Mouse (Mus musculus): ENCODE measurements around the gene Isl1. TPM values are rescaled to one million over a fixed set of nuclear protein-coding genes. Genes with fewer than 3 reads are reported as not detected.

Gene Isl1
- polyA plus RNA-seq, 1 experiment, result 0.35 TPM

GRCm38 (mm10) chr13:116306591-116306990 is 2.9 kb downstream of the Isl1 start:
- no peak for TF ChIP-seq POLR2A (IDR thresholded peaks at IDR 0.05; ENCODE audit: low read depth, low read length)
- TF ChIP-seq CTCF (IDR thresholded peaks at IDR 0.05; ENCODE audit: borderline replicate concordance, insufficient read depth, low read length), result no peak
- no peaks in the 10 kb centered on the region for H3K4me1 ChIP-seq (ENCODE audit: control insufficient read depth, insufficient read depth, low read length)
- H3K27ac ChIP-seq (ENCODE audit: insufficient read depth, low read length), result no peak overlapping the region
- H3K4me3 ChIP-seq (ENCODE audit: insufficient read depth, low read length), result no peak overlapping the region

DNA sequence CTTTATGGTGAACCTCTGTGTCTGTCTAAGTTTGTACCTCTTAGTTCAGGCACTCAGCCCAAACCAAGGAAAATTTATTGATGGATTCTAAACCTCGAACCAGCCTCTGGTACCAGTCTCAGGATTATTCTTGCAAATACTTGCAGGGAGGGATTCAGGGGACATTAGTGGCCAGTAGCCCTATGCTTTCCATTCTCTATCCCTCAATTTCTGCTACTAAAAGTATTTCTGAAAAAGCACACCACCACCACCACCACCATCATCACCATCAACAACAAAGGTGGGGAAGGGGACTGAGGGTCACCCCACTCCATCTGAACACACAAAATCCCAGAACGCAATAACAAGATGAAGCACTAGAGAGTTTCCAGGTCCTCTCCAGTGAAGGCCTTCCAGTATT is 3.8 kb downstream of the Isl1 start:
- no peak overlapping the region for H3K27ac ChIP-seq (ENCODE audit: insufficient read depth, low read length)
- H3K4me3 ChIP-seq (ENCODE audit: insufficient read depth, low read length), result no peak overlapping the region
- TF ChIP-seq CTCF (IDR thresholded peaks at IDR 0.05; ENCODE audit: borderline replicate concordance, insufficient read depth, low read length), result no peak
- TF ChIP-seq POLR2A (IDR thresholded peaks at IDR 0.05; ENCODE audit: low read depth, low read length), result no peak
- H3K4me1 ChIP-seq (ENCODE audit: control insufficient read depth, insufficient read depth, low read length), result no peaks in the 10 kb centered on the region

- no peak overlapping the region for H3K27ac ChIP-seq (ENCODE audit: insufficient read depth, low read length)
- no peak overlapping the region for H3K4me3 ChIP-seq (ENCODE audit: insufficient read depth, low read length)
- TF ChIP-seq POLR2A (IDR thresholded peaks at IDR 0.05; ENCODE audit: low read depth, low read length) (no peak), CTCF (IDR thresholded peaks at IDR 0.05; ENCODE audit: borderline replicate concordance, insufficient read depth, low read length) (no peak)
- no peaks in the 10 kb centered on the region for H3K4me1 ChIP-seq (ENCODE audit: control insufficient read depth, insufficient read depth, low read length)
Measured at GRCm38 (mm10) chr13:116304713-116305470, 4.6 kb downstream of the Isl1 start.

GRCm38 (mm10) chr13:116303766-116304165 is 5.7 kb downstream of the Isl1 start:
- Histone ChIP-seq H3K4me1 (ENCODE audit: control insufficient read depth, insufficient read depth, low read length) (no peaks in the 10 kb centered on the region), H3K27ac (ENCODE audit: insufficient read depth, low read length) (no peak overlapping the region), H3K4me3 (ENCODE audit: insufficient read depth, low read length) (no peak overlapping the region)
- TF ChIP-seq POLR2A (IDR thresholded peaks at IDR 0.05; ENCODE audit: low read depth, low read length) (no peak), CTCF (IDR thresholded peaks at IDR 0.05; ENCODE audit: borderline replicate concordance, insufficient read depth, low read length) (no peak)

DNA sequence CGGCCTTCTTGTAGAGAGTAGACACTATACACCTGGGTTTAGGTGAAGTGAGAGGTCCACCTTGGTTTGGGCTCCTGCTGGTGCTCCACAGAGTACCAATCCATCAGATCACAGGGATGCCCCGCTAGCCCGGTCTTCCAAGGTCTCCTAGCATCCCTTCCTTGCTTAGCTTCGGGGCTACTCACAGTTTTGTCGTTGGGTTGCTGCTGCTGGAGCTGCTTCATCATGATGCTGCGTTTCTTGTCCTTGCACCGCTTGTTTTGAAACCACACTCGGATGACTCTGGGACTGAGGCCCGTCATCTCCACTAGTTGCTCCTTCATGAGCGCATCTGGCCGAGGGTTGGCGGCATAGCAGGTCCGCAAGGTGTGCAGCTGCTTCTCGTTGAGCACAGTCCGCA is 6.6 kb downstream of the Isl1 start:
- TF ChIP-seq CTCF (IDR thresholded peaks at IDR 0.05; ENCODE audit: borderline replicate concordance, insufficient read depth, low read length) (no peak), POLR2A (IDR thresholded peaks at IDR 0.05; ENCODE audit: low read depth, low read length) (no peak)
- Histone ChIP-seq H3K4me1 (ENCODE audit: control insufficient read depth, insufficient read depth, low read length) (no peaks in the 10 kb centered on the region), H3K27ac (ENCODE audit: insufficient read depth, low read length) (no peak overlapping the region), H3K4me3 (ENCODE audit: insufficient read depth, low read length) (no peak overlapping the region)

DNA sequence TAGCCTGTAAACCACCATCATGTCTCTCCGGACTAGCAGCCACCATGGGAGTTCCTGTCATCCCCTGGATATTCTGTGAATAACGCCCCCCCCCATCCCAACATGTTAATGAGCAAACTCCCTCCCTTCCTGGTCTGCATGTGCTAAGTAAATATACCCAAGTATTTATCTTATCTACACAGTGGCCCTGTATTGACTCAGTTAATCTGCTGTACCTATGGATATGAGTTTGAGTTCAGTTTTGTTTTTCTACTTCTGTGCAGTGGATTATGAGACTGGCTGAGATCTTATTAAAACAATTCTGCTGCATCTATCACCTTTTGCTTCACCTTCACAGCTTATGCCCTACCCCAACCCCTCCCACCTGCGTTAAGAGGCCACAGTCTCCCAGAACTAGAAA is 7.8 kb downstream of the Isl1 start:
- no peak overlapping the region for H3K4me3 ChIP-seq (ENCODE audit: insufficient read depth, low read length)
- TF ChIP-seq CTCF (IDR thresholded peaks at IDR 0.05; ENCODE audit: borderline replicate concordance, insufficient read depth, low read length) (no peak), POLR2A (IDR thresholded peaks at IDR 0.05; ENCODE audit: low read depth, low read length) (no peak)

DNA sequence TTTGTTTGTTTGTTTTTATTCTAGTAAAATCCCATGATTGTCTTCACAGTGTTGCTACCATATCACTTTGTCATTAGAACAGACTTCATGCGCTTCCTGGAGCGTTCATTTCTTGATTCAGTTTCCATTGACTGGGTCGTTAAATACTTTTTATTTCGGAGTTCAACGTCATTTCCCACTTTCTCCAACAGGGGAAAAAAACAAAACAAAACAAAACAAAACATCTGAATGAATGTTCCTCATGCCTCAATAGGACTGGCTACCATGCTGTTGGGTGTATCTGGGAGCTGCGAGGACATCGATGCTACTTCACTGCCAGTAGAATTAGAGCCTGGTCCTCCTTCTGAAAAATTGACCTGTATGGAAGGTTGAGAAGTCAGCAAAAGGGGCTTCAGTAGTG is 10.2 kb downstream of the Isl1 start:
- TF ChIP-seq POLR2A (IDR thresholded peaks at IDR 0.05; ENCODE audit: low read depth, low read length) (no peak), CTCF (IDR thresholded peaks at IDR 0.05; ENCODE audit: borderline replicate concordance, insufficient read depth, low read length) (no peak)
- Histone ChIP-seq H3K4me1 (ENCODE audit: control insufficient read depth, insufficient read depth, low read length) (no peaks in the 10 kb centered on the region), H3K27ac (ENCODE audit: insufficient read depth, low read length) (no peak overlapping the region), H3K4me3 (ENCODE audit: insufficient read depth, low read length) (no peak overlapping the region)

More for the DNA sequence above, 7.8 kb downstream of the Isl1 start:
- Histone ChIP-seq H3K27ac (ENCODE audit: insufficient read depth, low read length) (no peak overlapping the region), H3K4me1 (ENCODE audit: control insufficient read depth, insufficient read depth, low read length) (no peaks in the 10 kb centered on the region)

DNA sequence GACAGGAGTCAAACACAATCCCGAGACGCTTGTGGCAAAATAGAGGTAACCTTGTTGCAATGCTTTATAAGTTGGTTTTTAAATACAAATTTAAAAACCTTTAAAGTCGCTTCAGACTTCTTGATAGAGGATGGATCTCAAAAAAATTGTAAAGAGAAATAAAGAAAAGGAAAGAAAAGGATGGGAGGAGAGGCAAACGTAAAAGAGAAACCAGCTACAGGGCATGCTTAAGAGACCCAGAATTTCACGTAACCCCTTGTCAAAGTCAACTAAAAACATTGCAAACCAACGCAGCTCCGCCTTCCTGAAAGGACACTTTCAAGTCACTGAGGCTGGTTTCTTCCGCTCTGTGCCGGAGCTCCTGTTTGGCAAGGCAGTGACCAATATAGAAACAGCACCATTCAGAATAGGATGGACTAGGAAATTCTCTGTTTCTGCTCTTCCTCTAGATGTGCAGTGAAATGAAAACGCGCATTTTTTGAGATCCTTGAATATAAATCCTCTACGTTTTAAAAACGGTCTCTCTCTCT is 10.8 kb downstream of the Isl1 start:
- Histone ChIP-seq H3K27ac (ENCODE audit: insufficient read depth, low read length) (no peak overlapping the region), H3K4me1 (ENCODE audit: control insufficient read depth, insufficient read depth, low read length) (no peaks in the 10 kb centered on the region), H3K4me3 (ENCODE audit: insufficient read depth, low read length) (no peak overlapping the region)
- TF ChIP-seq POLR2A (IDR thresholded peaks at IDR 0.05; ENCODE audit: low read depth, low read length), result no peak
- no peak for TF ChIP-seq CTCF (IDR thresholded peaks at IDR 0.05; ENCODE audit: borderline replicate concordance, insufficient read depth, low read length)

- no peak overlapping the region for H3K27ac ChIP-seq (ENCODE audit: insufficient read depth, low read length)
- H3K4me1 ChIP-seq (ENCODE audit: control insufficient read depth, insufficient read depth, low read length), result no peaks in the 10 kb centered on the region
- no peak overlapping the region for H3K4me3 ChIP-seq (ENCODE audit: insufficient read depth, low read length)
- TF ChIP-seq CTCF (IDR thresholded peaks at IDR 0.05; ENCODE audit: borderline replicate concordance, insufficient read depth, low read length) (no peak), POLR2A (IDR thresholded peaks at IDR 0.05; ENCODE audit: low read depth, low read length) (no peak)
Measured at GRCm38 (mm10) chr13:116298001-116298400, 11.5 kb downstream of the Isl1 start.

- TF ChIP-seq POLR2A (IDR thresholded peaks at IDR 0.05; ENCODE audit: low read depth, low read length) (no peak), CTCF (IDR thresholded peaks at IDR 0.05; ENCODE audit: borderline replicate concordance, insufficient read depth, low read length) (no peak)
- Histone ChIP-seq H3K27ac (ENCODE audit: insufficient read depth, low read length) (no peak overlapping the region), H3K4me1 (ENCODE audit: control insufficient read depth, insufficient read depth, low read length) (no peaks in the 10 kb centered on the region), H3K4me3 (ENCODE audit: insufficient read depth, low read length) (no peak overlapping the region)
Measured at GRCm38 (mm10) chr13:116297048-116297811, 12.3 kb downstream of the Isl1 start.
